Comparison of ENCODE assay signal across 11 mouse cellular contexts in the genomic region with DNA sequence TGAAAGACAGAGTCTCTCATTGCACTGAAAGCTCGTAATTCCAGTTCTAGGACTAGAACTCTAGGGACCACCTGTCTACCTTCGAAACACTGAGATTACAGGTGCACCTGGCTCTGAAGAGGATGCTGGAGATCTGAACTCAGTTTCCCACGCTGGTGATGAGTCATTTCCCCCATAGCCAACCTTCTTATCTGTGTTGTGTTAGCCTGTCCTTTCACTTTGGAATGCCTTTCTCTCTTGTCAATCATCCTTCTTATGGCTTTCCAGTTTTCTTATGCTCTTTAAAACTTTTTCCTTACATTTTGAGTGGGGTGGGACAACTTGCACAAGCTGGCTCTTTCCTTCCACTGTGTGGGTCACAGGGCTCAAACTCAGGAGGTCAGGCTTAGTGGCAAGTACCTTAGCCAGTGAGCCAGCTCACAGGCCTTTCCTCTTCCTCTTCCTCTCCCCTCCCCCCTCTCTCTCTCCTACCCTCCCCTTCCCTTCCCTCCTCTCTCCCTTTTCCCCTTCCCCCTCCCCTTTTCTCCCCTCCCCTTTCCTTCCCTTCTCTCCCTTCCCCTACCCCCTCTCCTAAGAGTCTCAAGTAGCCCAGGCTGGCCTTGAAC. TPM values are rescaled to one million over a fixed set of nuclear protein-coding genes. Genes with fewer than 3 reads are reported as not detected.
DNase-seq lines count a peak whose midpoint lies in the region; ATAC-seq and TF ChIP-seq lines count a peak whose summit lies in the region.
"Had no signal": no experiment of that assay in that cellular context is flagged by ENCODE, and none has a peak within 500 bp of the region (broad histone marks: within the 10 kb centered on the region; RNA-seq: fewer than 3 reads in every experiment).

No protein-coding gene starts in this region.

- H3K4me2 ChIP-seq in liver, embryonic 12.5 days: peak overlapping the region; percentile 88
- peak overlapping the region; percentile 76 for H3K4me2 ChIP-seq in stomach, embryonic 16.5 days (ENCODE audit: low read depth, low read length)

- H3K9ac ChIP-seq in liver, embryonic 12.5 days: peak overlapping the region; percentile 73; the same call in 1 of the 2 replicates
- peak overlapping the region; percentile 70; the same call in 1 of the 2 replicates for H3K9ac ChIP-seq in stomach, embryonic 16.5 days (ENCODE audit: low read length)

- H3K4me3 ChIP-seq in erythroblast, embryonic 14.5 days (replicated peaks): peak overlapping the region; percentile 69
- H3K4me3 ChIP-seq in spleen, adult 2 months (ENCODE audit: extremely low read depth, insufficient read depth, insufficient read length): no peak overlapping the region
- H3K4me3 ChIP-seq in liver, embryonic 12.5 days: peak overlapping the region; percentile 65; the same call in 1 of the 2 replicates
- peak overlapping the region; percentile 68 for H3K4me3 ChIP-seq in stomach, embryonic 16.5 days (replicated peaks; ENCODE audit: low read length)

- TF ChIP-seq POLR2A in spleen, adult 2 months (IDR thresholded peaks at IDR 0.05; ENCODE audit: low read depth, low read length): no peak

- peaks cover 29% of the 10 kb centered on the region for H3K4me1 ChIP-seq in erythroblast, embryonic 14.5 days (ENCODE audit: control insufficient read depth)
- peaks cover 18% of the 10 kb centered on the region; the same call in 1 of the 2 replicates for H3K4me1 ChIP-seq in spleen, adult 2 months (ENCODE audit: control insufficient read depth, insufficient read depth, insufficient read length)
- H3K4me1 ChIP-seq in liver, embryonic 12.5 days: peaks cover 31% of the 10 kb centered on the region
- H3K4me1 ChIP-seq in stomach, embryonic 16.5 days (ENCODE audit: control insufficient read depth, insufficient read depth, low read length): peaks cover 9% of the 10 kb centered on the region; the same call in 1 of the 2 replicates

- peaks cover 9% of the 10 kb centered on the region for H3K36me3 ChIP-seq in erythroblast, embryonic 14.5 days (ENCODE audit: control insufficient read depth)
- H3K36me3 ChIP-seq in spleen, adult 2 months (ENCODE audit: control insufficient read depth, insufficient read depth, low read length): peaks cover 2% of the 10 kb centered on the region; the same call in 1 of the 2 replicates
- peaks cover 9% of the 10 kb centered on the region for H3K36me3 ChIP-seq in liver, embryonic 12.5 days
- no peaks in the 10 kb centered on the region for H3K36me3 ChIP-seq in stomach, embryonic 16.5 days (ENCODE audit: control insufficient read depth, insufficient read depth, low read length)

- 70% methylated on average over 3 of the region's 3 CpGs for WGBS in spleen, adult 2 months
- 52% methylated on average over 3 of the region's 3 CpGs for WGBS in liver, embryonic 12.5 days (ENCODE audit: insufficient replicate concordance)
- WGBS in stomach, embryonic 16.5 days: 79% methylated on average over 3 of the region's 3 CpGs

- no peak for TF ChIP-seq CTCF in spleen, adult 2 months (IDR thresholded peaks at IDR 0.05; ENCODE audit: extremely low read depth, insufficient read depth, insufficient read length, insufficient replicate concordance)

- peak overlapping the region; percentile 82 for H3K27ac ChIP-seq in spleen, adult 2 months (ENCODE audit: insufficient read depth, low read length)
- H3K27ac ChIP-seq in liver, embryonic 12.5 days: no peak overlapping the region
- no peak overlapping the region for H3K27ac ChIP-seq in stomach, embryonic 16.5 days (ENCODE audit: low read length)

- no peaks in the 10 kb centered on the region for H3K9me3 ChIP-seq in erythroblast, embryonic 14.5 days (ENCODE audit: control insufficient read depth, low read length)
- H3K9me3 ChIP-seq in liver, embryonic 12.5 days (replicated peaks): no peaks in the 10 kb centered on the region
- H3K9me3 ChIP-seq in stomach, embryonic 16.5 days (replicated peaks; ENCODE audit: control insufficient read depth, low read length): no peaks in the 10 kb centered on the region

- no peak for ATAC-seq in erythroblast, adult 5-6 weeks (replicated peaks; ENCODE audit: low FRiP score, poor library complexity, severe bottlenecking)
- ATAC-seq in liver, embryonic 12.5 days: no peak
- no peak for ATAC-seq in stomach, embryonic 16.5 days (ENCODE audit: insufficient read depth, low FRiP score)
- no peak for ATAC-seq in megakaryocyte-erythroid progenitor cell, adult 5-6 weeks (replicated peaks; ENCODE audit: low FRiP score, low TSS enrichment, poor library complexity, severe bottlenecking)
- ATAC-seq: lung, postnatal 0 days had no signal

- peaks cover 18% of the 10 kb centered on the region for H3K27me3 ChIP-seq in erythroblast, embryonic 14.5 days (ENCODE audit: control insufficient read depth)
- no peaks in the 10 kb centered on the region for H3K27me3 ChIP-seq in spleen, adult 2 months (ENCODE audit: control insufficient read depth, insufficient read depth, low read length)
- H3K27me3 ChIP-seq in liver, embryonic 12.5 days (replicated peaks): peaks cover 14% of the 10 kb centered on the region
- H3K27me3 ChIP-seq in stomach, embryonic 16.5 days (ENCODE audit: control insufficient read depth, insufficient read depth, low read length): no peaks in the 10 kb centered on the region

- DNase-seq in spleen, adult 2 months (ENCODE audit: low read depth in 1 of 2, low spot score in 2 of 2): no peak
- DNase-seq in spleen, postnatal 4 days (ENCODE audit: low spot score in 2 of 2): no peak
- no peak for DNase-seq in urinary bladder, postnatal 14 days (ENCODE audit: low spot score)
- DNase-seq: thymus, adult 2 months had no signal

RNA-seq across cellular contexts. Expression of a gene that starts 1.2 kb away (rescaled TPM):
- 0.30 and 0.43 TPM in 2 replicates for polyA plus RNA-seq in erythroblast, embryonic 14.5 days (2012)
- 0.58 and 3.1 TPM in 2 replicates for total RNA-seq in erythroblast, adult 5-6 weeks (2015; ENCODE audit: low replicate concordance)
- total RNA-seq in erythroblast, adult 5-6 weeks (2017; ENCODE audit: low replicate concordance): 5.6 and 7.9 TPM in 2 replicates
- 17.0 and 18.4 TPM in 2 replicates for polyA plus RNA-seq in spleen, adult 2 months (2012; rRNA removed)
- 8.7 and 10.3 TPM in 2 replicates for polyA plus RNA-seq in liver, embryonic 12.5 days (2016; fragmentation: Nextera tagmentation; extraction: Ambion mirVana)
- polyA plus RNA-seq in stomach, embryonic 16.5 days (2015; fragmentation: Nextera tagmentation; extraction: Ambion mirVana): 34.6 and 35.1 TPM in 2 replicates
- 26.2 and 32.8 TPM in 2 replicates for total RNA-seq in megakaryocyte-erythroid progenitor cell, adult 5-6 weeks (2014; fragmentation: Nextera tagmentation)
- 10.7 and 18.0 TPM in 2 replicates for total RNA-seq in megakaryocyte-erythroid progenitor cell, adult 5-6 weeks (2017)

RNA-seq across cellular contexts. Expression of a gene that starts 6.2 kb away (rescaled TPM):
- 0.17 TPM in 1 of 2 replicates, not detected in the other for polyA plus RNA-seq in erythroblast, embryonic 14.5 days (2012)
- total RNA-seq in erythroblast, adult 5-6 weeks (2015; ENCODE audit: low replicate concordance): not detected in 2 replicates
- 0.34 TPM in 1 of 2 replicates, not detected in the other for total RNA-seq in erythroblast, adult 5-6 weeks (2017; ENCODE audit: low replicate concordance)
- 3.6 and 4.9 TPM in 2 replicates for polyA plus RNA-seq in spleen, adult 2 months (2012; rRNA removed)
- polyA plus RNA-seq in liver, embryonic 12.5 days (2016; fragmentation: Nextera tagmentation; extraction: Ambion mirVana): 13.9 and 15.7 TPM in 2 replicates
- polyA plus RNA-seq in stomach, embryonic 16.5 days (2015; fragmentation: Nextera tagmentation; extraction: Ambion mirVana): 23.0 and 23.7 TPM in 2 replicates
- 0.31 TPM in 1 of 2 replicates, not detected in the other for total RNA-seq in megakaryocyte-erythroid progenitor cell, adult 5-6 weeks (2014; fragmentation: Nextera tagmentation)
- total RNA-seq in megakaryocyte-erythroid progenitor cell, adult 5-6 weeks (2017): not detected in 2 replicates

RNA-seq across cellular contexts. Expression of a gene that starts 7.5 kb away (rescaled TPM):
- not detected in 2 replicates for polyA plus RNA-seq in erythroblast, embryonic 14.5 days (2012)
- not detected in 2 replicates for total RNA-seq in erythroblast, adult 5-6 weeks (2015; ENCODE audit: low replicate concordance)
- not detected in 2 replicates for total RNA-seq in erythroblast, adult 5-6 weeks (2017; ENCODE audit: low replicate concordance)
- polyA plus RNA-seq in spleen, adult 2 months (2012; rRNA removed): 0.08 TPM in 1 of 2 replicates, not detected in the other
- 10.3 and 11.2 TPM in 2 replicates for polyA plus RNA-seq in liver, embryonic 12.5 days (2016; fragmentation: Nextera tagmentation; extraction: Ambion mirVana)
- polyA plus RNA-seq in stomach, embryonic 16.5 days (2015; fragmentation: Nextera tagmentation; extraction: Ambion mirVana): 0.89 and 1.3 TPM in 2 replicates
- not detected in 2 replicates for total RNA-seq in megakaryocyte-erythroid progenitor cell, adult 5-6 weeks (2014; fragmentation: Nextera tagmentation)
- not detected in 2 replicates for total RNA-seq in megakaryocyte-erythroid progenitor cell, adult 5-6 weeks (2017)
- total RNA-seq: gastrocnemius, adult 8-10 months had no signal

RNA-seq across cellular contexts. Expression of a gene that starts 38.2 kb away (rescaled TPM):
- polyA plus RNA-seq in erythroblast, embryonic 14.5 days (2012): 0.06 and 0.14 TPM in 2 replicates
- total RNA-seq in erythroblast, adult 5-6 weeks (2015; ENCODE audit: low replicate concordance): 1.5 TPM in 1 of 2 replicates, not detected in the other
- total RNA-seq in erythroblast, adult 5-6 weeks (2017; ENCODE audit: low replicate concordance): 4.0 and 4.6 TPM in 2 replicates
- polyA plus RNA-seq in spleen, adult 2 months (2012; rRNA removed): 25.0 and 37.0 TPM in 2 replicates
- polyA plus RNA-seq in liver, embryonic 12.5 days (2016; fragmentation: Nextera tagmentation; extraction: Ambion mirVana): 4.6 and 6.1 TPM in 2 replicates
- polyA plus RNA-seq in stomach, embryonic 16.5 days (2015; fragmentation: Nextera tagmentation; extraction: Ambion mirVana): 64.2 and 76.1 TPM in 2 replicates
- 0.72 and 7.6 TPM in 2 replicates for total RNA-seq in megakaryocyte-erythroid progenitor cell, adult 5-6 weeks (2014; fragmentation: Nextera tagmentation)
- 2.5 and 8.8 TPM in 2 replicates for total RNA-seq in megakaryocyte-erythroid progenitor cell, adult 5-6 weeks (2017)

RNA-seq across cellular contexts. Expression of a gene that starts 48.7 kb away (rescaled TPM):
- not detected in 2 replicates for polyA plus RNA-seq in erythroblast, embryonic 14.5 days (2012)
- not detected in 2 replicates for total RNA-seq in erythroblast, adult 5-6 weeks (2015; ENCODE audit: low replicate concordance)
- total RNA-seq in erythroblast, adult 5-6 weeks (2017; ENCODE audit: low replicate concordance): not detected in 2 replicates
- polyA plus RNA-seq in spleen, adult 2 months (2012; rRNA removed): 0.27 and 0.29 TPM in 2 replicates
- not detected in 2 replicates for polyA plus RNA-seq in liver, embryonic 12.5 days (2016; fragmentation: Nextera tagmentation; extraction: Ambion mirVana)
- polyA plus RNA-seq in stomach, embryonic 16.5 days (2015; fragmentation: Nextera tagmentation; extraction: Ambion mirVana): 0.45 TPM in 1 of 2 replicates, not detected in the other
- total RNA-seq in megakaryocyte-erythroid progenitor cell, adult 5-6 weeks (2014; fragmentation: Nextera tagmentation): not detected in 2 replicates
- not detected in 2 replicates for total RNA-seq in megakaryocyte-erythroid progenitor cell, adult 5-6 weeks (2017)
- total RNA-seq: gastrocnemius, adult 8-10 months had no signal
